Mouse (Mus musculus): ENCODE data around the gene Smpd3. TPM values are rescaled to one million over a fixed set of nuclear protein-coding genes. Genes with fewer than 3 reads are reported as not detected.
A peak's percentile ranks its signal among the peaks of the same experiment; 100 is the strongest.

The Smpd3 gene
- polyA plus RNA-seq, 1 experiment from 2014 or later = 55.0 TPM

GRCm38 (mm10) chr8:106268710-106269346 lies 69.0 kb downstream of the Smpd3 start:
- H3K9me3 ChIP-seq (ENCODE audit: control insufficient read depth, low read length) = no peaks in the 10 kb centered on the region
- H3K27ac ChIP-seq (ENCODE audit: low read depth, low read length) = no peak overlapping the region
- 45% methylated on average over 5 of the region's 5 CpGs for WGBS
- no peaks in the 10 kb centered on the region for H3K27me3 ChIP-seq (replicated peaks; ENCODE audit: control insufficient read depth, insufficient read depth, low read length)
- H3K4me2 ChIP-seq (ENCODE audit: low read length) = no peak overlapping the region
- H3K9ac ChIP-seq (ENCODE audit: low read depth, low read length) = no peak overlapping the region
- peaks cover 12% of the 10 kb centered on the region for H3K36me3 ChIP-seq (ENCODE audit: control insufficient read depth, insufficient read depth, low read length)
- H3K4me3 ChIP-seq (ENCODE audit: low read length) = no peak overlapping the region
- peaks cover 29% of the 10 kb centered on the region for H3K4me1 ChIP-seq (ENCODE audit: control insufficient read depth, insufficient read depth, low read depth, low read length)
- ATAC-seq = no peak

GRCm38 (mm10) chr8:106265398-106265797 lies 72.4 kb downstream of the Smpd3 start:
- no peak for ATAC-seq
- peaks cover 6% of the 10 kb centered on the region for H3K4me1 ChIP-seq (ENCODE audit: control insufficient read depth, insufficient read depth, low read depth, low read length)
- WGBS = 83% methylated on average over 17 of the region's 17 CpGs

GRCm38 (mm10) chr8:106263928-106264327 lies 73.9 kb downstream of the Smpd3 start:
- Histone ChIP-seq H3K4me2 (ENCODE audit: low read length) (no peak overlapping the region), H3K27me3 (replicated peaks; ENCODE audit: control insufficient read depth, insufficient read depth, low read length) (no peaks in the 10 kb centered on the region), H3K27ac (ENCODE audit: low read depth, low read length) (no peak overlapping the region), H3K36me3 (ENCODE audit: control insufficient read depth, insufficient read depth, low read length) (peaks cover 22% of the 10 kb centered on the region), H3K4me1 (ENCODE audit: control insufficient read depth, insufficient read depth, low read depth, low read length) (no peaks in the 10 kb centered on the region; the same call in 1 of the 2 replicates), H3K9me3 (ENCODE audit: control insufficient read depth, low read length) (no peaks in the 10 kb centered on the region), H3K4me3 (ENCODE audit: low read length) (no peak overlapping the region), H3K9ac (ENCODE audit: low read depth, low read length) (no peak overlapping the region)
- no peak for ATAC-seq
- WGBS = 60% methylated on average over 4 of the region's 4 CpGs

More at GRCm38 (mm10) chr8:106265398-106265797, 72.4 kb downstream of the Smpd3 start:
- no peak overlapping the region for H3K9ac ChIP-seq (ENCODE audit: low read depth, low read length)
- no peak overlapping the region for H3K4me2 ChIP-seq (ENCODE audit: low read length)
- H3K27ac ChIP-seq (ENCODE audit: low read depth, low read length) = no peak overlapping the region
- no peak overlapping the region for H3K4me3 ChIP-seq (ENCODE audit: low read length)
- peaks cover 14% of the 10 kb centered on the region for H3K36me3 ChIP-seq (ENCODE audit: control insufficient read depth, insufficient read depth, low read length)
- no peaks in the 10 kb centered on the region for H3K9me3 ChIP-seq (ENCODE audit: control insufficient read depth, low read length)
- no peaks in the 10 kb centered on the region for H3K27me3 ChIP-seq (replicated peaks; ENCODE audit: control insufficient read depth, insufficient read depth, low read length)

GRCm38 (mm10) chr8:106262343-106262742 lies 75.4 kb downstream of the Smpd3 start:
- ATAC-seq = 0 out of 2 replicates have a peak, but pooled peaks have one; percentile 5
- Histone ChIP-seq H3K27me3 (replicated peaks; ENCODE audit: control insufficient read depth, insufficient read depth, low read length) (no peaks in the 10 kb centered on the region), H3K9ac (ENCODE audit: low read depth, low read length) (no peak overlapping the region), H3K27ac (ENCODE audit: low read depth, low read length) (no peak overlapping the region), H3K36me3 (ENCODE audit: control insufficient read depth, insufficient read depth, low read length) (peaks cover 26% of the 10 kb centered on the region), H3K4me1 (ENCODE audit: control insufficient read depth, insufficient read depth, low read depth, low read length) (no peaks in the 10 kb centered on the region; the same call in 1 of the 2 replicates), H3K4me3 (ENCODE audit: low read length) (no peak overlapping the region), H3K9me3 (ENCODE audit: control insufficient read depth, low read length) (no peaks in the 10 kb centered on the region), H3K4me2 (ENCODE audit: low read length) (no peak overlapping the region)
- 43% methylated on average over 5 of the region's 5 CpGs for WGBS

- no peak for ATAC-seq
- H3K9me3 ChIP-seq (ENCODE audit: control insufficient read depth, low read length) = no peaks in the 10 kb centered on the region
- WGBS = 69% methylated on average over 4 of the region's 4 CpGs
- no peak overlapping the region for H3K27ac ChIP-seq (ENCODE audit: low read depth, low read length)
- H3K4me1 ChIP-seq (ENCODE audit: control insufficient read depth, insufficient read depth, low read depth, low read length) = no peaks in the 10 kb centered on the region
- no peak overlapping the region for H3K4me2 ChIP-seq (ENCODE audit: low read length)
- H3K4me3 ChIP-seq (ENCODE audit: low read length) = no peak overlapping the region
- no peaks in the 10 kb centered on the region for H3K27me3 ChIP-seq (replicated peaks; ENCODE audit: control insufficient read depth, insufficient read depth, low read length)
- H3K9ac ChIP-seq (ENCODE audit: low read depth, low read length) = no peak overlapping the region
- H3K36me3 ChIP-seq (ENCODE audit: control insufficient read depth, insufficient read depth, low read length) = peaks cover 27% of the 10 kb centered on the region
Measured at GRCm38 (mm10) chr8:106260894-106261293, 76.9 kb downstream of the Smpd3 start.

GRCm38 (mm10) chr8:106259579-106260255 lies 78.1 kb downstream of the Smpd3 start:
- H3K4me3 ChIP-seq (ENCODE audit: low read length) = no peak overlapping the region
- H3K4me1 ChIP-seq (ENCODE audit: control insufficient read depth, insufficient read depth, low read depth, low read length) = no peaks in the 10 kb centered on the region
- ATAC-seq = no peak
- H3K9ac ChIP-seq (ENCODE audit: low read depth, low read length) = no peak overlapping the region
- 93% methylated on average over 10 of the region's 10 CpGs for WGBS
- H3K27ac ChIP-seq (ENCODE audit: low read depth, low read length) = no peak overlapping the region
- H3K27me3 ChIP-seq (replicated peaks; ENCODE audit: control insufficient read depth, insufficient read depth, low read length) = no peaks in the 10 kb centered on the region
- H3K9me3 ChIP-seq (ENCODE audit: control insufficient read depth, low read length) = no peaks in the 10 kb centered on the region
- no peak overlapping the region for H3K4me2 ChIP-seq (ENCODE audit: low read length)
- peaks cover 28% of the 10 kb centered on the region for H3K36me3 ChIP-seq (ENCODE audit: control insufficient read depth, insufficient read depth, low read length)

GRCm38 (mm10) chr8:106258169-106258568 lies 79.6 kb downstream of the Smpd3 start:
- Histone ChIP-seq H3K27me3 (replicated peaks; ENCODE audit: control insufficient read depth, insufficient read depth, low read length) (no peaks in the 10 kb centered on the region), H3K4me3 (ENCODE audit: low read length) (no peak overlapping the region), H3K4me2 (ENCODE audit: low read length) (no peak overlapping the region), H3K36me3 (ENCODE audit: control insufficient read depth, insufficient read depth, low read length) (peaks cover 35% of the 10 kb centered on the region), H3K9me3 (ENCODE audit: control insufficient read depth, low read length) (no peaks in the 10 kb centered on the region), H3K4me1 (ENCODE audit: control insufficient read depth, insufficient read depth, low read depth, low read length) (no peaks in the 10 kb centered on the region), H3K9ac (ENCODE audit: low read depth, low read length) (no peak overlapping the region), H3K27ac (ENCODE audit: low read depth, low read length) (no peak overlapping the region)
- WGBS = 7% methylated on average over 1 of the region's 1 CpGs
- ATAC-seq = no peak

GRCm38 (mm10) chr8:106250186-106250585 lies 87.6 kb downstream of the Smpd3 start:
- peaks cover 27% of the 10 kb centered on the region for H3K36me3 ChIP-seq (ENCODE audit: control insufficient read depth, insufficient read depth, low read length)
- 63% methylated on average over 4 of the region's 4 CpGs for WGBS

GRCm38 (mm10) chr8:106237106-106237505 lies 100.7 kb downstream of the Smpd3 start:
- Histone ChIP-seq H3K27ac (ENCODE audit: low read depth, low read length) (no peak overlapping the region), H3K4me3 (ENCODE audit: low read length) (no peak overlapping the region), H3K36me3 (ENCODE audit: control insufficient read depth, insufficient read depth, low read length) (peaks cover 21% of the 10 kb centered on the region), H3K4me1 (ENCODE audit: control insufficient read depth, insufficient read depth, low read depth, low read length) (no peaks in the 10 kb centered on the region), H3K9ac (ENCODE audit: low read depth, low read length) (no peak overlapping the region), H3K9me3 (ENCODE audit: control insufficient read depth, low read length) (no peaks in the 10 kb centered on the region), H3K4me2 (ENCODE audit: low read length) (no peak overlapping the region), H3K27me3 (replicated peaks; ENCODE audit: control insufficient read depth, insufficient read depth, low read length) (no peaks in the 10 kb centered on the region)
- 90% methylated on average over 5 of the region's 5 CpGs for WGBS
- no peak for ATAC-seq

More at GRCm38 (mm10) chr8:106250186-106250585, 87.6 kb downstream of the Smpd3 start:
- Histone ChIP-seq H3K4me3 (ENCODE audit: low read length) (no peak overlapping the region), H3K4me2 (ENCODE audit: low read length) (no peak overlapping the region), H3K4me1 (ENCODE audit: control insufficient read depth, insufficient read depth, low read depth, low read length) (no peaks in the 10 kb centered on the region), H3K9me3 (ENCODE audit: control insufficient read depth, low read length) (no peaks in the 10 kb centered on the region), H3K27ac (ENCODE audit: low read depth, low read length) (no peak overlapping the region), H3K9ac (ENCODE audit: low read depth, low read length) (no peak overlapping the region), H3K27me3 (replicated peaks; ENCODE audit: control insufficient read depth, insufficient read depth, low read length) (no peaks in the 10 kb centered on the region)
- ATAC-seq = no peak

Measured in hindbrain, embryonic 16.5 days (tissue).